Mouse (Mus musculus) spleen, adult 2 months (tissue): ENCODE measurements around the gene Gng3.

Source experiments
- CTCF ChIP-seq: fragments of 200-500 bp; IDR thresholded peaks from 2 replicates; pipeline ENCODE4 v1.5.1; 2011; ENCODE audit warnings: mild to moderate bottlenecking, inconsistent platforms; ENCODE audit not compliant: insufficient read depth, insufficient read length, insufficient replicate concordance; ENCODE audit errors: extremely low read depth
- POLR2A ChIP-seq: fragments of 200-500 bp; IDR thresholded peaks from 2 replicates; pipeline ENCODE4 v1.6.1; 2011; ENCODE audit warnings: low read depth, low read length, inconsistent platforms

DNA sequence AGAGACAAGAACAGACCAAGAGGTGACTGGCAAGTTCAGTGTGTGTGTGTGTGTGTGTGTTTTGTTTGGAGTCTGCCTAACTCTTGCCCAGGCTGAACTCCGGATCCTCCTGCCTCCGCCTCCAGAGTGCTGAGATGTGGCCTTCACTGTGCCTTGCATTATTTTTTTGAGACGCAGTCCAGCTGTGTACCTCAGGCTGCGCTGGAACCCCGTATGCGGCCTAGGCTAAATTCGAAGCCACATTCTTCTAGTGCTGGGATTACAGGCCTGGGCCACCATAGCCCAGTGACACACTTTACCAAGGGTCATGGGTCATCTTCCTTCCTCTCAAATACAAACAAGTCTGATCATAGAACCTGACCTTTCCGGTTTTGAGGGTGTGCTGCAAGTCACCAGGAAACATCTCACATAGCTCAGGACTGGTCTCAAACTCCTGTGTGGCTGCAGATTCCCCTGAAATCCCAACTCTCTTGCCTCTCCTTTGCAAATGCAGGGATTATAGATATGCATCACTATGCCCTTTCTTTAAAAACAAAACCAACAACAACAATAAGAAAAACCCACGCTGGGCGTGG, 33.4 kb upstream of the Gng3 start:
- no peak for TF ChIP-seq CTCF
- no peak for TF ChIP-seq POLR2A
